Mouse (Mus musculus) embryonic facial prominence, embryonic 10.5 days (tissue): ENCODE measurements around the gene Zfp217. TPM values are rescaled to one million over a fixed set of nuclear protein-coding genes. Genes with fewer than 3 reads are reported as not detected.

ENCODE experiments used
- DNase-seq: peaks from one replicate; pipeline ENCODE4 v3.0.0-alpha.2; 2017; ENCODE audit warnings: low spot score
- H3K27ac ChIP-seq: fragments of 300-500 bp; sonication (generic); replicated peaks from 2 replicates; pipeline ENCODE4 v1.5.1; 2016; ENCODE audit warnings: mild to moderate bottlenecking
- H3K27me3 ChIP-seq: fragments of 300-500 bp; sonication (generic); replicated peaks from 2 replicates; pipeline ENCODE4 v1.6.1; 2016; ENCODE audit warnings: low read depth, mild to moderate bottlenecking; ENCODE audit not compliant: poor library complexity, severe bottlenecking
- H3K36me3 ChIP-seq: fragments of 300-500 bp; sonication (generic); replicated peaks from 2 replicates; pipeline ENCODE4 v1.6.1; 2016; ENCODE audit warnings: mild to moderate bottlenecking, moderate library complexity
- H3K4me1 ChIP-seq: fragments of 300-500 bp; sonication (generic); 2 replicates; pipeline ENCODE4 v1.6.1; 2016
- H3K4me3 ChIP-seq: fragments of 300-500 bp; sonication (generic); 2 replicates; pipeline ENCODE4 v1.5.1; 2016; ENCODE audit warnings: mild to moderate bottlenecking, moderate library complexity
- H3K9me3 ChIP-seq: fragments of 300-500 bp; sonication (generic); 2 replicates; pipeline ENCODE4 v1.6.1; 2016; ENCODE audit warnings: mild to moderate bottlenecking
- WGBS: fragments of 180-500 bp; shearing (Covaris S2); methylation state at CpG from one replicate; pipeline ENCODE4 v1.1.7; 2016; 5-methylcytosine and 5-hydroxymethylcytosine counted together
- polyA plus RNA-seq: library from polyadenylated mRNA; unstranded; fragments of >200 nt; fragmentation: Nextera tagmentation; extraction: Ambion mirVana; gene quantifications from 2 replicates; pipeline ENCODE4 v1.2.1, GENCODE M21; 2016

Zfp217 gene
- polyA plus RNA-seq, 1 experiment from 2014 or later, result 4.2 TPM

DNA sequence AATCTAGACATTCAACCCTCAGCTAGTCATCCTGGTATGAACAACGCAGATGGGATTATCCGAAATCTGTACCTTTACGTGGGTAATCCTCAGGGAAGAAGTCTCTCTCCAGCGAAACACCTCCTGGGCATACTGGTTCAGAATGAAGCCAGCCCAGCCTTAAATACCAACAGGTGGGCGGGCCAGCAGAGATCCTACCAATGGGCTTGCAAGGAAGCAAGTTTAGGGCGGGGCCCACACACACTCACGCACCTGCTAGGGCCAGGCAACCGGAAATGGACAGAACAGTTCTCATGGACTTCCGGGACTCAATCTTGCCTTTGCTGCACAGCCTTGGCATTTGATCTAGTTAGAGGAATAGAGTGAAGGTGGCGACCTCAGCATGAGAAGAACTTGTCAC, 5.4 kb downstream of the Zfp217 start:
- no peak overlapping the region for H3K27ac ChIP-seq
- no peaks in the 10 kb centered on the region for H3K27me3 ChIP-seq
- H3K9me3 ChIP-seq, result no peaks in the 10 kb centered on the region
- H3K4me1 ChIP-seq, result peaks cover 11% of the 10 kb centered on the region
- 89% methylated on average over 10 of the region's 10 CpGs for WGBS
- no peaks in the 10 kb centered on the region for H3K36me3 ChIP-seq
- no peak overlapping the region for H3K4me3 ChIP-seq
- DNase-seq, result no peak

DNA sequence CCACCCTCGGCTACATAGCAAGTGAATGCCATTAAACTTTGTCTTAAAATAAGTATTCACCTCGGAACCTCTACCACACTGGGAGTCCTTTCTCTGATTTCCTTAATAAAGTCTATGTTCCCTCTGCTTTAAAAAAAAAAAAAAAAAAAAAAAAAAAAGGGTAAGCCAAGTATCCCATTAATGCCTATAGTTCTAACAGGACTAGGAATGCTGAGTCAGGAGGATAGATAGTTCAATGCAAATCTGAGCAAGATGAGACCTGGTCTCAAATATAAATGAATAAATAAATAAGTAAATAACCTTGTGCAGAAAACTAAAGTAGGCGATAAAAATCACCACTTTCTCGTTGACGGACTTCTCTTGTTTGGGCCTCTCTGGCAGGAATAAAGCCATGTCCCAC, 6.4 kb downstream of the Zfp217 start:
- Histone ChIP-seq H3K4me1 (peaks cover 8% of the 10 kb centered on the region; the same call in 1 of the 2 replicates), H3K9me3 (no peaks in the 10 kb centered on the region), H3K36me3 (no peaks in the 10 kb centered on the region), H3K4me3 (no peak overlapping the region), H3K27me3 (no peaks in the 10 kb centered on the region), H3K27ac (no peak overlapping the region)
- 95% methylated on average over 5 of the region's 5 CpGs for WGBS
- no peak for DNase-seq

DNA sequence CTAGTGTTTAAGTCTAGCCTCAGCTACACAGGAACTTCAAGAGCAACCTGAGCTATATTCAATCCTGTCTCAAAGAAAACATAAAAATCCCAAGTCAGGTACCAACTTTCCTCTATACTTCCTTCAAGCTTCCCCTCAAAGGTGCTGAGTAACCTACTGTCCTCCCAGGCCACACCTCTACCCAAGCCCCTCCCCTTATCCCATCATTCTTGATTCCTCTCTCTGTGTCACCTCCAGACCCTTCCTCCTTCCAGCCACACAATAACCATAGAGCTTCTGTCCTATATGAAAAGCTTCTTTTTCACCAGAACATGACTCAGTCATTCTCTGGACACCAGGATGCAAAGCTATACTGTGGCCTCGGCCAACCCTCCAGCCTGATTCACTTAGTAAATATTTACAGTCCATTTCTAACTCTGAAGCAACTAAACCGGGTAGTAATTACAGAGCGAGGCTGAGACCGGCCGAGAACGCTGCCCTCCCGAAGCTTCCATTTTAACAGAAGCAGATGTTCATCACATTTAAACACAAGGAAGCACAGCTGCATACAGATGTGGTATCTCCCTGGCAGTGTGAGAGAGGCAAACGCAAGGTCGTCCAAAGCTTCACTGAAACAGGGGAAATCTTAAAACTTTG, 8.4 kb downstream of the Zfp217 start:
- Histone ChIP-seq H3K27me3 (0 out of 2 replicates have a peak, but pooled peaks cover 4% of the 10 kb centered on the region), H3K4me3 (no peak overlapping the region), H3K9me3 (no peaks in the 10 kb centered on the region), H3K36me3 (no peaks in the 10 kb centered on the region), H3K27ac (no peak overlapping the region; the same call in 1 of the 2 replicates), H3K4me1 (peaks cover 14% of the 10 kb centered on the region)
- DNase-seq, result no peak
- WGBS, result 54% methylated on average over 9 of the region's 9 CpGs

DNA sequence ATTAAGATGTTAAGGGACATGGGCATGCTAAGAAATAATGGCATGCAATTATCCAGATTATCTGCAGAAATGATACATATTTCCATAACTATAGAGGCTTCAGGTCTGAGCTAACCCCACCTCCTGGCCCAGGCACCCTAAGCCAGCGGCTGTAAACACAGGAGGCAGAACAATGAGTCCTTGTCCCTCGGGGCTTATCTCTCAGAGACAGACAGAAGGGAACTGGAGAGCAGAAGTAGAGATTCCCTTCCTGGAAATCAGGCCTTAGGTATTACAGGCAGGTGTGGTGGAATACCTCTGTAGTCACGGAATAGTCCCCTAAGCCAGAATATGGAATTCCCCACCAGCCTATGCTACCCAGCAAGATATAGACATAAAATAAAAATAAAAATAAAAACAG, 11.0 kb downstream of the Zfp217 start:
- H3K27me3 ChIP-seq, result 0 out of 2 replicates have a peak, but pooled peaks cover 9% of the 10 kb centered on the region
- H3K4me3 ChIP-seq, result no peak overlapping the region
- H3K27ac ChIP-seq, result no peak overlapping the region
- WGBS, result 35% methylated on average over 3 of the region's 3 CpGs
- no peaks in the 10 kb centered on the region for H3K36me3 ChIP-seq
- DNase-seq, result no peak
- H3K4me1 ChIP-seq, result peaks cover 38% of the 10 kb centered on the region
- H3K9me3 ChIP-seq, result no peaks in the 10 kb centered on the region

DNA sequence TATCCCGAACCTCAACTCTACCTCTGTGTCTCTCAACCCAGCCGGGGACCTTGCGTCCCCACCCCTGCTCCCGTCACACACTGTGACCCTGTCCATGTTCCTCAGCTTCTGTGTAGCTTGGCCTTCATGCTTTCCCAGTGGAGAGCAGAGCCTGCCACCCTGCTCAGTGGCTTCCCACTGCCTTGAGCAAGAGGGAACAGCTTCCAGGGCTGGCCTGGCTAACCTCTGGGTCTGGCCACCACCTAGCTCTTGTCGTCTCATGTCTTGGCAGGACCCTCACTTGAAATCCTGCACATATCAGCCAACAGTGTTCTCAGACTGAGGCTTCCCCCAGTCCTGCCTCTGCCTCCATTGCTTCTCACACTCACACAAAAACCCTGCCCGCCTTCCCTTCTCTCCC, 12.1 kb downstream of the Zfp217 start:
- WGBS, result 87% methylated on average over 6 of the region's 6 CpGs
- peaks cover 41% of the 10 kb centered on the region for H3K4me1 ChIP-seq

DNA sequence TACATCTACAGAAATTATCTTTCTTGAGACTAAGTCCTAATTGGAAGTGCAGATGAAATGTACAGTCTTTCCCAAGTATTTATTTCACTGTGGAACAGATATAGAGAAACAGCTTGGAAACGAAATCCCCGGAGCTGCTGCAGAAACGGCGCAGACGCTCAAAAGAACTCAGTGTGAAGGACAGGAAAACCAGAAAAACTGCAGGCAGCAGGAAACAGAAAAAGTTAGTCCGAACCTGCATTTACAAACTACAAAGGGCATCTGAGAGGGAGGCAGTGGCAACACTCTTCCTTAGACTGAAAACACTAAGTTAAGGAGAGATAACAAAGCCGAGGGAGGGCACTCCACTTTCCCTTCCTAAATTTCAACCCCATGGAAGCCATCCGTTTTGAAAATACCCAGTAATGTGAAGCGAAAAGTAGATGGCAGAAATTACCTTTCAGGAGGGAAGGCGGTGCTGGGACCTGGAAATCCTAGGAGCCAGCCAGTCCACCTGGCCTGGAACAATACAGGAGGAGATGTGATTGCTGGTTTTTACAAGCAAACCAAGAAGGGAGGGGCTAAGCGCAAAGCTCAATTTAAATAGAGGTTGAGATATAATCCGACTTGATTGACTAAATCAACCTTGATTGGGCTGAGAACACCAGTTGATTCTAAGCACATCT, 13.7 kb downstream of the Zfp217 start:
- H3K27me3 ChIP-seq, result 0 out of 2 replicates have a peak, but pooled peaks cover 9% of the 10 kb centered on the region
- H3K4me3 ChIP-seq, result peak overlapping the region; percentile 90
- no peaks in the 10 kb centered on the region for H3K36me3 ChIP-seq
- H3K9me3 ChIP-seq, result no peaks in the 10 kb centered on the region
- H3K27ac ChIP-seq, result peak overlapping the region; percentile 85
- DNase-seq, result no peak
- WGBS, result 5% methylated on average over 12 of the region's 12 CpGs
- H3K4me1 ChIP-seq, result peaks cover 46% of the 10 kb centered on the region

More for the DNA sequence above, 12.1 kb downstream of the Zfp217 start:
- H3K4me3 ChIP-seq, result no peak overlapping the region
- peak overlapping the region; percentile 24; the same call in 1 of the 2 replicates for H3K27ac ChIP-seq
- no peaks in the 10 kb centered on the region for H3K36me3 ChIP-seq
- no peaks in the 10 kb centered on the region for H3K9me3 ChIP-seq
- no peak for DNase-seq
- 0 out of 2 replicates have a peak, but pooled peaks cover 9% of the 10 kb centered on the region for H3K27me3 ChIP-seq

DNA sequence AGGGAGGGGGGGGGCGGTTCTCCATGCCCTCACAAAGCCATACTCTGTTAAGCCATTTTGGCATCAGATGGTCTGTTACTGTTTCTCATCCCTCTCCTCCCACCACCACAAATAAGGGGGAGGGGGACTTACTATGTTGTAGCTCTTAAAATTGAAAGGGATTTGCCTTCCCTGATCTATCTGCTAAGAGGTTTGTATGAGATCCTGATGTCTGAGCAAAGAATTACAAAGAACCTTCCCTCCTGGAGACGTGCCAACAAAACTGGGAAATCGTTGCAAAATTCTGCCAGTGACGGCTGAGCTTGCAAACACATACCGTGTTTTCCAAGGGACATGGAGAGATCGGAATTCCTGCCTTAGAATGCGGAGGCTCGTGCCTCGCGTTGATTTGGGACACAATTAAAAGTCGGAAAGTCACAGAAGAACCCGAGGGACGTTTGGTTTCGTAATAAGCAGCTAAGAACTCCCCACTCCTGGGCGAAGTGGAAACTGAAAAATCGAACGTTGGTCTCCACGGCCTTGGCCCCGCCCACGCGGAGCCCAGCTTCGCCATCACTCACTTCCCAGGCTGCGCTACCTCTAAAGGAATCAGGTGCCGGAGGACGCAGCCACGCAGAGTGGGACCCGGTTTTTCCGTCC, 14.7 kb downstream of the Zfp217 start:
- Histone ChIP-seq H3K36me3 (no peaks in the 10 kb centered on the region), H3K27ac (peak overlapping the region; percentile 85), H3K27me3 (0 out of 2 replicates have a peak, but pooled peaks cover 9% of the 10 kb centered on the region), H3K9me3 (no peaks in the 10 kb centered on the region), H3K4me3 (peak overlapping the region; percentile 90), H3K4me1 (peaks cover 54% of the 10 kb centered on the region)
- under 1% methylated on average over 28 of the region's 28 CpGs for WGBS
- peak; percentile 67 for DNase-seq

DNA sequence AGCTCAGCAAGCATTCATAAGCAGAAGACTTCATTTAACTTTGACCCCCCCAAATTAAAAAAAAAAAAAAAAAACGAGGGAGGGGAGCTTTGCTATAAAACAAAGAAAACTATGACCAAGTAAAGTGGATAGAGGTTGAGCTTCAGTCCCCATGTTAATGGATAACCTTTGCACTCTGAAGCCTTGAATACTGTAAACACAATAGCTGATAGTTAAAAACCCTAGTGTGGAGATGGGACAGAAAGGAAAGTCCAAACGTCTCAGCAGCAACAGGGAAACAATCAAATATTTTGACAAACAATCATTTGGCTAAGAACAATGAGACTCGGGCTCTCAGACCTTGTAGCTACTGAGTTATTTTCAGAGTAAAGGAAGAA, 15.2 kb downstream of the Zfp217 start:
- WGBS, result under 1% methylated on average over 3 of the region's 3 CpGs
- peaks cover 59% of the 10 kb centered on the region for H3K4me1 ChIP-seq

DNA sequence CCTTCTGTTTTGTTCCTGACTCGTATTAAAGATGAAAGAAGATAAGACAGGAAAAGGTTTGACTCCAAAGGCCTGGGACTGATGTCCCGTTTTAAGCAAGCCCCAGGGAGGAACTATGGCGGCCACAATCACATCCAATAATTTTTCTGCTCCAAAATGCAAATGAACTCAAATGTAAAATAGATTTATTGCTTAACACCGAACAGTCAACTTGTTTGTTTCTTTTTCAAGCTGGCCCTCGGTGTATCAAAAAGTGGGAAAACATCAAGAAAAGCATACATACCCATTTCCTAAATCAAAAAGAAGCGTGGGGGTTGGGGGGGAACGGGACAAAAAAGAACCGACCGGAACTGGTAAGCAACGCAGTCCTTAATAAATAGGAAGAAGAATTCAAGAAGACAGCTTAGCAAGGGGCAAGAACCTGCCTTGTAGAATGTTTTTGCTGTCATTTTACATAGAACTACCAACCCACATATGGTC, 15.9 kb downstream of the Zfp217 start:
- Histone ChIP-seq H3K4me1 (peaks cover 66% of the 10 kb centered on the region), H3K36me3 (no peaks in the 10 kb centered on the region), H3K9me3 (no peaks in the 10 kb centered on the region), H3K27ac (peak overlapping the region; percentile 100), H3K27me3 (0 out of 2 replicates have a peak, but pooled peaks cover 9% of the 10 kb centered on the region), H3K4me3 (peak overlapping the region; percentile 90)
- DNase-seq, result no peak
- WGBS, result 6% methylated on average over 10 of the region's 10 CpGs

More for the DNA sequence above, 15.2 kb downstream of the Zfp217 start:
- H3K27me3 ChIP-seq, result 0 out of 2 replicates have a peak, but pooled peaks cover 9% of the 10 kb centered on the region
- H3K27ac ChIP-seq, result peak overlapping the region; percentile 85
- H3K9me3 ChIP-seq, result no peaks in the 10 kb centered on the region
- no peak for DNase-seq
- no peaks in the 10 kb centered on the region for H3K36me3 ChIP-seq
- peak overlapping the region; percentile 90 for H3K4me3 ChIP-seq

DNA sequence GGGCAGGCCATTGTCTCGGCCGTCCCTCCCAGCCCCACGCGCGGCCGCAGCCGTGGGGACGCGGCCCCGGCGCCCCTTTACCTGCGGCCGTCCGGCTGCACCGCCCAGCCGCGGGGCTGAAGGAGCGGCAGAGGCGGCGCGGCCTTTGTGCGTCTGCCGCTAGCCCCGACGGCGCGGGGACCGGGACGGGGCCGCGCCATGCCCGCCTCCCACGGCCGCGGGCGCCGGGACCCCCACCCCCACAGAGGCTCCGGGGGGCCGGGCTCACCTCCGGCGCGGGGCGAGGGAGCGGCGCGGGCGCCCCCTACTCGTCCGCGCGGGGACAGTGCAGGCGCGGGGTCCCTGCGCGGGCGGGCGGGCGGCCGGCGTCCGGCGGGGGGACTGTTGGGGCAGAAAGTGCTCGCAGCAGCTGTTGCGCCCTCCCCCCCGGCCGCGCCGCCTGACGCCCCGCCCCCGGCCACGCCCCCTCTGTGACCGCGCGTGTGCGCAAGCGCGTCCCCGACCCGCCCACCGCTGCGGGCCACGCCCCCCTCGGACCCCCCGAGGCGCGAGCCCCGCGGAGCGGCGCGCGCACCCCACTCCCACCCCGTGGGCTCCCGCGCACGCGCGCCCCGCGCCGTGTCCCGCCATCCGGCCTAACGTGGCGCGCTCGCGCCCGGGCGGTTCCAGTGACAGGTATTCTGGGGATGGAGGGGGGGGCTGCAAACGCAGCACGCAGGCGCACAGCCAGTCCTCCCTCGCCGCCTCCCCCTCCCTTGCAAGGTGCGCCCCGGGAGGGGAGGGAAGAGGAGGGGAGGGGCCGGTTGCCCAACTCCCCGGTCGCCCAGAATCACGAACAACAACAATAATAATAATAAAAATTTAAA, 16.9 kb downstream of the Zfp217 start:
- WGBS, result under 1% methylated on average over 121 of the region's 122 CpGs
- peak overlapping the region; percentile 100 for H3K27ac ChIP-seq
- H3K36me3 ChIP-seq, result no peaks in the 10 kb centered on the region
- peaks cover 75% of the 10 kb centered on the region for H3K4me1 ChIP-seq
- H3K27me3 ChIP-seq, result 0 out of 2 replicates have a peak, but pooled peaks cover 9% of the 10 kb centered on the region
- DNase-seq, result peak; percentile 97
- no peaks in the 10 kb centered on the region for H3K9me3 ChIP-seq
- H3K4me3 ChIP-seq, result peak overlapping the region; percentile 90

DNA sequence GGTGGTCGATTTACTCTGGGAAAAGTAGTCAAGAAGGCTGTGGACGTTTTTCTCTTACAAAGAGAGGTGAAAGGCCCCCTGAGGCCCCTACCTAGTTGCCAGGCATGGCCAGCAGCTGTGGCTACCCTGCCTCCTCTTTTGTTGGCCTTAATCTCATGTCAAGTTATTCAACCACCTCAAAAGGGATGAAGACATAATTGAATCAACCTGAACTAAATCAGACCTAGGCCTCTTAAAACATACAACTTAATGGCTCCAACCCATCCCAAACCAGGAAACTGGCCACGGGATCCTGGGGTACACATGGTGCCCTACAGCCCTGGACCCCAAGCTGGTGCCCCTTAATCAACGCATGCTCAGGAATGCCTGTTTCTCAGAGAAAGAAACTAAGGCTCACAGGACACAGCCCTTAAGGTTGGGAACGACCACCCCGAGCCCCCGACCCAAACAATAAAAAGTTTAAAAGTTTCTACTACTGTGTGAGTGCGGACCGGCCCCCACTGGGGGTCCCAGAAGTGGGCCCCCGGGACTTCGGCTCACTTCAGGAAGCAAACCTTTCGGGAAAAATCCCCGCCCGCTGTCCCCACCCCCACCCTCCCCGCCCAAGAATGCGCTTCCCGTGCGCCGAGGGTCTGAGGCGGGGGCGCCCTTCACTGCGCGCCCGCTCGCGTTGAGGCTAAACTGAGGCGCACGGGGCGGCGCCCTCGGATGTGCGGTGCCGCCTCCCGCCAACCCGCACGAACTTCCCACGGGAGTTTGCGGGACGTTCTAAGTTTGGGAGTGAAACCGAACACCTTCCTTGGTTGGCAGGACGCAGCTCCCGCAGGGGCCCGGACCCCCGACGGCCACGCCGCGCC, 17.8 kb downstream of the Zfp217 start:
- Histone ChIP-seq H3K9me3 (no peaks in the 10 kb centered on the region), H3K27me3 (0 out of 2 replicates have a peak, but pooled peaks cover 9% of the 10 kb centered on the region), H3K36me3 (no peaks in the 10 kb centered on the region; the same call in 1 of the 2 replicates), H3K27ac (peak overlapping the region; percentile 100), H3K4me1 (peaks cover 82% of the 10 kb centered on the region), H3K4me3 (peak overlapping the region; percentile 90)
- DNase-seq, result peak; percentile 74
- under 1% methylated on average over 48 of the region's 48 CpGs for WGBS
